Mouse (Mus musculus): ENCODE measurements around the gene Akap11.

- TF ChIP-seq EP300 (IDR thresholded peaks at IDR 0.05; ENCODE audit: low read length) (no peak), CTCF (conservative IDR thresholded peaks at IDR 0.05 in 1 of 2, IDR thresholded peaks at IDR 0.05 in 1 of 2; ENCODE audit: low read depth in 2 of 2, low read length in 2 of 2) (no peak), UBTF (IDR thresholded peaks at IDR 0.05; ENCODE audit: low read depth, low read length) (no peak), TCF12 (IDR thresholded peaks at IDR 0.05; ENCODE audit: low read depth, low read length) (no peak), MAZ (IDR thresholded peaks at IDR 0.05; ENCODE audit: low read depth, low read length) (no peak), POLR2A (IDR thresholded peaks at IDR 0.05; ENCODE audit: low read depth, low read length) (no peak), MEF2A (IDR thresholded peaks at IDR 0.05; ENCODE audit: borderline replicate concordance, low read depth, low read length) (no peak)
These were observed 68.6 kb downstream of the Akap11 start for GRCm38 (mm10) chr14:78467994-78468393.
